Mouse (Mus musculus) frontal cortex, postnatal 10 days (tissue): ENCODE measurements at regions not wholly inside any gene's neighbourhood (a gene's known extent, or its start where the extent isn't known, plus 50 kb on each side); places are given as distances from the start of the nearest gene placed in this dataset.

Source experiments
- DNase-seq, 2 experiments: peaks; one replicate each; pipeline ENCODE4 v3.0.0; 2022; ENCODE audit warnings: low spot score in 2 of 2, mixed read lengths in 1 of 2

DNA sequence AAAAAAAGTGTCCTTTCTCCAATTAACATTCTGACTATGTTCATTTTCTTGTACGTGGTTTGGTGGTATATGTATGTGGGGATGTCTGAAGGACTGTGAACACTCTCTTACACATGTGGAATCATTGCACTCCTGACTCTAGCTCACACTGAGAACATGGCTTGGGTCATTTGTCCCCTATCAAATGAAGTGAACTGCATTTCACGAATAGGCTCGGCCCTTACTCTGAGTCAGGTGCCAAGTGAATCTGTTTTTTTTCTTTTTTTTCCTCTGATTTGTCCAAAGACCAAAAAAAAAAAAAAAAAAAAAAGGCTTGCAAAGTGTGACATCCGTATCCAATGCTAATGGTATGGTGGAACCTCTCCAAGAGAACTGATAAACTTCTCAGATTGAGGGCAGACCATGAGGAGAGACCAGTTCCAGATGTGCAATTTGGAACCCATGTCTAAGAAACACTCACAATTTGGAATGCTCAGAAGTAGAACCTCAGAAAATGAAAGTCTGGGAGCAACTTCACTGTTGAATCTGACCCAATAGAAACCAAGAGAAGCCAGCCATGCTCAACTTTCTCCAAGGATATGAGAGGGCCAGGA lies 631.7 kb upstream of the Fam160b2 start:
- no peak for DNase-seq

DNA sequence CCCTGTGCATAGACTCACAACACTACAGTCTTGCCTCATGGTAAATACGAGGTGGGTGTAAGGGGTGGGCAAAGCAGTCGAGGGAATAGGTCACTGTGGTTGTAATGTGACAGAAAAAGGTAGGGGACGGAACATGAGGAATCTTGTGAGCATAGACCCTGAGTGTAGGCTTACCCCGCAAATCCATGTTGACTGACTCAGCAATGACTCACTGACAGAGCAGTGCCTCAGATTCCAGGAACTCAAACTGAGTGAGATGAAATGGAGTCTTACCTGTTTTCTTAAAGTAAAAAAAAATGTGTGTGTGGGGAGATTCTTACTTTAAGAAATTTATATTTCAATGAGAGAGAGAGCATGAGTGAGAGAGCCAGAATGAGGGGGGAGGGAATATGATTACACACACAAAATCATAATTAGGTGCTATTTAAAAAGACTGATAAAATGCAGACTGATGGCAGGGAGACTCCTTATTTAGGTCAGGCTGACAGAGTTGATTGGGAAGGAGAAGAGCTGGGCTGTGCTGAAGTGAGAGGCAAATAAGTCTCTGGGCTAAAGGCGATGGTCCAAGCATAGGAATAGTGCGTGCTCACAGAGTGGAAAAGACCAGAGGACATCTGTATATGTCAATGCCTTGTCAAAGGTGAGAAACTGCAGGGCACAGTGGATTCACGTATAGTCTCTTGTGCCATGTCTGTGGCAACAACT lies 631.0 kb upstream of the Fam160b2 start:
- DNase-seq = no peak

DNA sequence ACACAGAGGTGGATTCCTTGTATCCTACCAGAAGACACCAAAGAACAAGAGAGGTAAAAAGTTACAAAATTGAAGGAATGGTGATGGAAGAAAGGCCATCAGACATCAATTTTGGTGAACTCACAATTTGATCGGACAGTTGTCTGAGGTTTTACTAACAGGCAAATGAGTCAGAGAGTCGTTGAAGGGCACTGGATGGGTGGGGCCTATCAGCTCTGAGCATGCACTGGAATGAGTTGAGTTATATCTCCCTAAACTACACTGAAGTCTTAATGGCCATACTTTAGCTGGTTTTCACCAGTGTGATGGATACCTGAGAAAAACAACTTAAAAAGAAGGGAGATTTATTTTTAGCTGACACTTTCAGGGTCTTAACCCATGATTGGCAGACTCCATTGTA lies 630.3 kb upstream of the Fam160b2 start:
- no peak for DNase-seq

DNA sequence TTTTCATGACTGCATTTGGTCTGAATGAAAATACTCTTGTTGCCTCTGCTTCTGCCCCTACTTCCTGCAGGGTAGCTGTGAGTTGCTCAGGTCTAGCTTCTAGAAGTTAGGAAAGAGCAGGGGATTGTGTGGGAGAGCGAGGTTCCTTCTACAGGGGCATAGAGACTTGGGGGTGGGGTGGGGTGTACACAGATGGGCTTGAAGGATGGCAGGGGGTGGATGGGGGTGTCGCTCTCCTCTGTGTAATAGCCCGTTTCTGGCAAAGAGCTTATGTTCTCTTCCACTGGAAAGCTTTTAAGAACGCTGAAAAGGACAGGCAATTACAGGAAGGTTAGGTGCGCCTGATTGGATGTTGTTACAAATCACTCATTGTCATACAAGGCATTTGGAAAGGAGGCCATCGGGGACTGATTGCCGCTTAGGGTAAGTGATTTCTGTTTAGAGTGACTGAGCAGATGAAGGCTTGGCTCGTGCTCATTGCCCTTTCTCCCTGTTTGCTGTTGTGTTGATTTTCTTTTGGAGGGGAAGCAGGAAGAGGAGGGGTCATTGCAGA lies 629.3 kb upstream of the Fam160b2 start:
- no peak for DNase-seq

DNA sequence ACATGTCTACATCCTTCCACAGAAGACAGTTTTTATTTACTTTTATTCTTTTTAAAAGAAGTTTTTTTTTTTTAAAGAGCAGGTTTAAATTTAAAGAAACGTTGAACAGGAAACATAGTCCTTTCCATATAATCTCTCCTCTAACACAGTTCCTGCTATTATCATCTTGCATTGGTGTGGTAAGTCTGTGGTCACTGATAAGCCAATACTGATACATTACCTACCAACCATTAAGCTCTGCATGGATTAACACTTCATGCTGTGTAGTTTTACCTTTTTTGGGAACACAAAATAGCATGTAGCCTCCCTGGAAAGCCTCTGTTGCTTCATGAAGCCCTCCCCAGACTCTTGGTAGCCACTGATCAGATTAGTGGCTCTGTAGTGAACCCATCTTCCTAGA lies 617.4 kb upstream of the Fam160b2 start:
- no peak for DNase-seq

DNA sequence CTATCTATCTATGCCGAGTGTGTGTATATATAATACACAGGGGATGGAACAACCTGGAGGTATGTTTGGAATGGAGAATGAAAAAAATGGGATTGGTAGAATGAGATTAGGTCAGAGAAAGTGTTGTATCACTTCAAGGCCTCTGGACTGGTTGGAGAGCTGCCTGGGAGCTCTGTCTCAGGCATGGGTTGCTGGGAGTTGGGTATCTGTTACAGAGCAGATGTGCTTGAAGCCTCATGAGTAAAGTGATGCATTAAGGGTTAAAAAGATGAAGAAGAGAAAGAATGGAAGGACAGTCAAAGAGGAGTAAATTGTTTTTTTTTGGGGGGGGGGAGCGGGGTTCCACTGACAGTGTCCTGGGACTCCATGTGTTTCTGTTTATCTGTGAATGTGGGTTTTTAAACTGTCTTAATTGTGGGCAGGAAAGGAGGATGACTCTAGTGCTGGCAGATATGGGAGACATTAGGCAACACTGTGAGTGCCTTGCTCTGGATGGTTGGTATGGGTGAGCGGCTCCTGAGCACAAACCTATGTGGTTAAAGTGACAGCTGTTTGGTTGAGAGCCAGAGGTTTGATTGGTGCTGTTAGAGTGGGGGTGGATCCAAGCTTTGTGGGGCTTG lies 611.8 kb upstream of the Fam160b2 start:
- DNase-seq = no peak

DNA sequence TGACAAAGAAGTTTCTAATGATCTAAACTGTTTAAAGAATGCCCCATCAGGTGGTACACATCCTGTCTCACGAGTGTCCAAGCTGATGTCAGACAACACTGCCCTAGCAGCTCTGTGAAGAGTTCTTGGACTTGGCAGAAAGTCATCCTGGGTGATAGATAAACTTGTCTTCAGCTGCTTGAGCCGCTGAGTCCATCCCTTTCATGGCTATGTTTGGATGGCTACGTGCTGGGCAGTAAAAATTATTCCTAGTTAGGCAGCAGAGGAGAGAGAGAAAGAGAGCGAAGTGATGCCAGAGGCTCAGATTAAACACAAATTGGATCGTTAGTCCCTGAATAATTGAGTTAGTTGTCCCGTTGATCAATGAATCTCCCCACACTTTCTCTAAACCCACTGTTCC lies 603.8 kb upstream of the Fam160b2 start:
- no peak for DNase-seq

DNA sequence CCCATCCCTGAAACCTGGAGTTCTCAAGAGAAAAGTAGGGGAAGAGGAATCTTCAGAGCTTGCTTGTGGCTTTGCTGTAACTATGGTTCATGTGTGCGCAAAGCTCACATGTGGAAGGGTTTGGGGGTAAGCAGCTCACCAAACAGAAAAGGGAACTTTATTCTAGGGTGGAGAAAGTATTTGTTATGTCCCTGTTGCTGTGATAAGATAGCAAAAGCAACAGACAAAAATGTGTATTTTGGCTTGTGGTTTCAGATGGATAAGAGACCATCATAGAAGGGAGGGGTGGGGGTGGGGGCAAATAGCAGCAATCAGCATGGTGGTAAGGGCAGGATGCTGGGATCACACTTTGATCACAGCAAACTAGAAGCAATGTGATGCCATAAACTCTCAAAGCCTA lies 601.3 kb upstream of the Fam160b2 start:
- no peak for DNase-seq

DNA sequence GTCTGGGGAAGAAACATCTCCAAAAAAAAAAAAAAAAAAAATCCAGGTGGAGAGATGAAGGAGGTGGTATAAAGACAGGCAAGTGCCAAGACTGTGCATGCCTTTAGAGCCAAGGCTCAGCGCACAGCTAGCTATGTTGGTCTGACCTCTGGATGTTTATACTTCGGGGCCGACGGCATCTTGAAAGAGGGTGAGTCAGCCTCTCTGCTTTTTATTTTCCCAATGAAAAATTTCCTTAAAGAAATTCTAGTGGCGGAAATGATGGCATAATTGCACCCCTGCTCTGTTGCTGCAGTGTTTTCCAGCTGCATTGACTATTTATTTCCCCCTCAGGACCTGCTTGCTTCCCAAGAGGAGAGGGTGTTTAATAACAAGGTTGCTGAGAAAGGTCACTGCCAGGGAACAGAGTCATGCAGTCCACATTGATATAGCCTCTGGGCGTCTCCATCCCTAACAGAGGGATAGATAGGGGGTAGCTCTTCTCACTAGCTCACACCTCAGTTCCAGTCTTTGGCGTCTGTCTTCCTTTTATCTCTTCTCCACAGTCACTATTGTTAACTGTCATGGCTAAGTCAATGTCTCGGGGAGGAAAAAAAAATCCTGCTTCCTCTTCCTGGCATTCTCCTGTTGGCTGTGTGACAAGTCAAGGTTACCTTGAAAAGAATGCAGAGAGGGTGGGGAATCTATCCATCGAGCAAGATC lies 599.7 kb upstream of the Fam160b2 start:
- DNase-seq = no peak

DNA sequence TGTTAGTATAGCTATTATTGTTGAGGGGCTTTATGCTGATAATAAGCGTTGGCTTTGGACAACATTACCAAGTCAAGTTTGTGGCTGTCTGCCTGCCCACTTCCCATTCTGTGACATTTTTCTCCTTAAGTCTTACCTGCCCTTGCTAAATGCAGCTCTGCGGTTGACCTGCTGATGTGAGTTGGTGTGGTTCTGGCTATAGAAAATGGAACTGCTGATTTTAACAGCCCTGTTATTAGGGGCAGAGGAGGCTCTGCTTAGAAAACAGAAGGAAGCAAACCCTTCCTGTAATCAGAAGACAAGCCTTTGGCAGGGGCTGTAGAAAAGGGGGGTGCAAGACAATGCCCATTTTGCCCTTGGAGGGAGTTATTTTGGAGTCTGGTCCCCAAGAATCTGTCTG lies 594.6 kb upstream of the Fam160b2 start:
- no peak for DNase-seq

DNA sequence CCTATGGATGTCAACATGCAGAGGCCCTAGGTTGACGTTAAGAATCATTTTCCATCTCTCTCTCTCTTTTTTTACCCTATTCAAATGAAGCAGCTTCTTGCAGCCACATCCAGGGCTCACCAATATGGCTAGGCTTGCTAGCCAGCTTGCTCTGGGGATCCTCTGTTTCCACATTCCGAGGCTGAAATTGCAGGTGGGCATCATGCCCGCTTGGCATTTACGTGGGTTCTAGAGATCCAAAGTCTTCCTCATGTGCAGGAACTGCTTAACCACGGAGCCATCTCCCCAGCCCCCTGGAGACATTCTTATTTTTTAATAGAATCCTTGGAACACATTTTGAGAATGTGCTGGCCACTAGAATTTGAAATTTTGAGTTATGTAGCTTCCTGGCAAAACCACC lies 592.9 kb upstream of the Fam160b2 start:
- DNase-seq = no peak

DNA sequence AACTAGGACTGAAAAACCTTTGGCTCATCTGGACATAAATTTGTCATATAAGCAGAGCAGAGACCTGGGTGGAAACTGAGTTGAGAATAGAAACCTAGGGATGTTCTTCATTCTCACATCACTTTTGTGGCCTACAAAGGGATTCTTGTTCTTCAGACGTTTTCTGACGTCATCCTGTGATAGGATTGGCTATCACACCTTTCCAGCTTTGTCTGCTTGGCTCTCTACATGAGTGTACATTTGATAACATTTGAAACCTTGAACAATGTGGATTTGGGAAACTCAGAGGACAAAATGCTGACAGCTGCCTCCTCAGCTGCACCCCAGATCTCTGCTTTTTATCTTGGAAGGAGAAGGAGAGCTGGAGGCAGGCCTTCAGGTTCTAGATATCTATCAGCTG lies 589.7 kb upstream of the Fam160b2 start:
- no peak for DNase-seq

DNA sequence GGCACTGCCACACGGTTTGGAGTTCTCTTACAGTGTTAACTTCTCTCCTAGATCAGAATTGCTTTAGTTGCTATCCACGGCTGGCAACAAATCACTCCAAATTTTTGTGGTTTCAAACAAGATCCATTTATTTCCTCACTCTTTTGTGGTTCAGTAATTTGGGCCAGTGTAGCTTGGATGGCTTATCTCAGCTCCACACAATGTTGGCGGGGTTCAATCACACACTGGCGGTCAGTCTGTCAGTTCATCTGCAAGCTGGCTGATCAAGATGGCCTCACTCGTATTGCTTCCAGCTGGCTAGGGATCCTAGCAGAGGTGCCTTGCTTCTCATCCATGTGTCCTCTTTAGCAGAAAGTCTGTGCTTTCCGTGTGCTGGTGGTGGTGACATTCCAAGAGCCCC lies 577.7 kb upstream of the Fam160b2 start:
- DNase-seq = no peak

DNA sequence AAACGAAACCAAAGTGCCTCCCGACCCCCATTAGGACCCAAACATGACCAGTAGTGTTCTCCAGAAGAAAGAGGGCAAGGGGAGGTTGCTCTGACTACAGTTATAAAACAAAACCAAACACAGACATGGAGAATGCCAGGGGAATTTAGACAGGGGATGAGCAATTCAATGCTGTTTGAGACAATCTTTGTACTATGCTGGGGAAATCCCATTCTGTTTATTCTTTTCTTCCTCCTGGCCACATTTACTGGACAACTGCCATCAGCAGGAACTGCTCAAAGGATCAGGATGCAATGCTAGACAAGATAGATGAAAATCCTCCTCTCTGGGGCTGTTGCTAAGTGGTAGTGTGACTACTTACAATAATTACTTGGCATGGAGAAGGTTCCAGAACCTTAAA lies 574.5 kb upstream of the Fam160b2 start:
- DNase-seq = no peak

DNA sequence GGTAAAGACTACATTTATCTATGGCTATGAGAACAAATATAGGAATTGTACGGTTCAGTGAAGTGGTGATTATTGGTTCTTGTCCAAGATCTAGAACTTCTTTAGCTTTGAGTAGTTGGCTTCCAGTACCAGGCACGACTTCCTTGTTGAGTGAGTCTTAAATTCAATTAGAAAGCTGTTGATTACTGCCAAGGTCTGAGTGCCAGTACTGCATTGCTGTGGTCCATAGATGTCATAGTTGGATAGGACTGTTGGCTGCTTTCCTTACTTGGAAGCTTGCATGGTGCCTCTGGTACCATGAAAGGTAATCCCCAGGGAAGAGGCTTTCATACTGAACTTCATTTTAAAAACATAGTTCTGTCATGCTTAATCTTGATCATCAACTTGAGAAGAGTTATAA lies 559.9 kb upstream of the Fam160b2 start:
- DNase-seq = no peak

DNA sequence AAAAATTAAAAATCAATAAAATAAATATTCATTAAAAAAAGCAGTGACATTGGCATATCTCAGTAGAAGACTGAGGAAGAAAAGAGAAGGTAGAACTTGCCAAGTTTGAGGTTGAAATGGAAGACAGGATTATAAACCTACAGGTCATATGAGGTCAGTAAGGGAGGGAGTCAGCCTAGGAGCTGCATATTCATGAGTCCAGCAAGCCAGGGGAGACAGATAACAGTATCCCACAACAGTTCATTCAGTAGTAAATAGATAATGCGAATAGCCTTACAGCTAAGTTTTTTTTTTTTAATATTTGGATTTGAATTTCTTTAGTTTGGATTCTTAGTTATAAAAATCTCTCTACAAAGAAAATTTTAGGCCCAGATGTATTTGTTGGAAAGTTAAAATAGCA lies 542.8 kb upstream of the Fam160b2 start:
- DNase-seq = no peak

DNA sequence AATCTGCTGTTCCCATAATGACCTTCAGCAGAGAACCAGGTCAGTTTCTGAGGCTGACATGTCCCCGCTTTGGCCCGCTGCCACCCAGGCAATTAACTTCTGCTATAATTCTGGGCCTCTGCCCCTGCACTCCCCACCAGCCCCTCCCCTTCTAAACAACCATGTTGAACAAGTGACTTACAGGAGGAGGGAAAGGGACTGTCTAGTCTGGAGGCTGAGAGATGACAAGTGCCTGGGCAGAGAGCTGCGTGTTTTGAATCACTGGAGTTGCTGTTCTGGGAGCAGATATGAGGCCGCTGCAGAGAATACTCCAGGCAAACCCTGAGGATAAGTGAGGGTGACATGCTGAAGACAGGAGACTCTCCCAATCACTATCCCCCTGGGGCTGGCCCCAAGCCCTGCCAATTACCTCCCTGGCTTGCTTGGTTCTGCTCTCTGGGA lies 530.2 kb upstream of the Fam160b2 start:
- DNase-seq = no peak

DNA sequence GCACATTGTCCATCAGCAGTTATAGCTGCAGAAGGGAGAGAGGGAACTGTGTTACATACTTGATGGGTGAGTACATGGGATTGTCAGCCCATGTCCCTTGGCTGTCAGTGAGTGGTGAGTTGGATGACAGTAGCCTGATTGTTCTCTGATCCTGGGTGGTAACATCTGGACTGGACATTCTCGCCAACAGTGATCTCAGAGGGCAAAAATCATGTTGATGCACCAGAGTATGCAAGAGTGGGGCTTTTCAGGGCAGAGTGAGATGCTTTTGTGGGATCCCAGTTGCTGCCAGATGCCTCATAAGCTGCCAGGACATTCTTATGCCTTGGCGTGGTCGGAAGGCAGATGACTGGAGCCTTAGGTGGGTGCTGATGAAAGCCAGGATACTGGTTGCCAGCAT lies 528.9 kb upstream of the Fam160b2 start:
- DNase-seq = no peak

DNA sequence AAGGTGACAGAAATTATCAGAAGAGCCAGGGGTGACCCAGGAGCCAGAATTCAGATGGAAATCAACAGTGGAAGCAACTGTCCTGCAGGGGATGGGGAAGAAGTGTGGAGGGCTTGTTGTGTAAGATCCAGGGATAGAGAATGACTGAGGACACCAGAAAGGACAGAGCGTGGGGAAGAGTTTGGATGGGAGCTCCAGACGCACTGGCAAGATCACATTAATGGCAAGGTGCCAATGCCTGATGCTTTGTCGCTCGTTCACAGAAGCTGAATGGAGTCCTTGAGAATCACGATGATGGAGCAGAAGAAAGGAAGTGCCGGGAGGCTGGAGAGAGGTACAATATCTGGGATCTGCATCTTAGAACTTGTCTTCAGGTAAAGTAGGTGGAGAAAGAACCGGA lies 519.0 kb upstream of the Fam160b2 start:
- DNase-seq = no peak

DNA sequence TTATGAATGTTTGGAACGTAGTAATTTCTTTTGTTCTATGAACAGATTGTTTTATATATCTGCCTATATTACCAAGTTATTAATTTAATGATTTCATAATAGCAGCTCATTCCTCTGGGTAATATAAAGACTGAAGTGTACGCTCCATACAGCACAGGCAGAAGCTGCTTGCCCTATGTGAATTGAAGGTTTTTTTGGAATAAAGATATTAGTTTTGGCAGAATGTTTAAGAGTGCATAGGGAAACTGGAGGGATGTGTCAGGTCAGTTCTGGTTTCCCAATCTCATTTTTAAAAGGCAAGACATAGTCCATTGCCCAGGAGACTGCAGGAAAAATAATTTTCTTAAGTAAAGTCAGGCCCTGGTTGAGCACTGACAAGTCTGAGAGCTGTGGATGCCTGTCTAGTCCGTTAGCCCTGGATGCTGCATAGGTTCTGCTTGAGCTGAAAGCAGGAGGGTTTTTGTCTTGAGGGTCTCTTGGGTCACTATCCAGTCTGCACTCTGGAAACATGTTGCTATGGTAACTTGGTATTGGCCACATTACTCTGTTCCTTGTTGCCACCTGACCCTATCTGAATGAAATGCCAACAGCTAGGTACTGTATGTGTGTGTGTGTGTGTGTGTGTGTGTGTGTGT lies 516.3 kb upstream of the Fam160b2 start:
- DNase-seq = no peak

DNA sequence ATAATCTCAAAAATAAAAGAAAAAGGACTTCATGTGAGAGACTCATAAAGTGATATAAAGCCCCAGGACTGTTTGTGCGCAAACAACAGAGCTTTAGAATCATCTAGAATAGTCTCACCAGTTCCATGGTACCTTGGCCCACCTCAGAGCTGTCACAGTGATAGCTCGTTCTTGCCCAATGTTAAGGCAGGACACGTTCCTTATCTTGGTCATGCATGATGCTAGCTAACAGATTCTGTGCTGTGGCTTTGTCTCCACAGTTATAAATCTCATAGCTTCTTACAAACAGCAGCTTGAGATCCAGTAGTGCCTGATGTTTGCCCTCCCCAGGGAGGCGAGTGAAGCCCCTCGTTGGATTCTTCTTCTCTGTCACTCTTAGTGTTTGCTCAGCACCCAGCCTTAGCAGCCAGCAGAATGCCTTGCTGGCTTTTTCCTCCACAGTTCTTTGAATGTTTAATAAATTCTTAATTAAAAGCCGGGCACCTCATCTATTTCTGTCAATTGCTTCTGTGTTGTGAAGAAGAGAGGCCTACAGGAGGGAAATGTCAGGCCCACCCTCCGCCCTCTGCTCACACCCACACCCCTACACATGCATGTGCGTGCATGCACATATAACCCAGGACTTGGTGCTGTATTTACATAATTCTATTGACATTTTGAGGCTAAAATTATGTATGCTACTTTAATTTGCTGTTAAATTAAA lies 515.6 kb upstream of the Fam160b2 start:
- DNase-seq = no peak
